Mouse (Mus musculus): Measurements from ENCODE around the gene Gm42372.

Gm42372 gene

DNA sequence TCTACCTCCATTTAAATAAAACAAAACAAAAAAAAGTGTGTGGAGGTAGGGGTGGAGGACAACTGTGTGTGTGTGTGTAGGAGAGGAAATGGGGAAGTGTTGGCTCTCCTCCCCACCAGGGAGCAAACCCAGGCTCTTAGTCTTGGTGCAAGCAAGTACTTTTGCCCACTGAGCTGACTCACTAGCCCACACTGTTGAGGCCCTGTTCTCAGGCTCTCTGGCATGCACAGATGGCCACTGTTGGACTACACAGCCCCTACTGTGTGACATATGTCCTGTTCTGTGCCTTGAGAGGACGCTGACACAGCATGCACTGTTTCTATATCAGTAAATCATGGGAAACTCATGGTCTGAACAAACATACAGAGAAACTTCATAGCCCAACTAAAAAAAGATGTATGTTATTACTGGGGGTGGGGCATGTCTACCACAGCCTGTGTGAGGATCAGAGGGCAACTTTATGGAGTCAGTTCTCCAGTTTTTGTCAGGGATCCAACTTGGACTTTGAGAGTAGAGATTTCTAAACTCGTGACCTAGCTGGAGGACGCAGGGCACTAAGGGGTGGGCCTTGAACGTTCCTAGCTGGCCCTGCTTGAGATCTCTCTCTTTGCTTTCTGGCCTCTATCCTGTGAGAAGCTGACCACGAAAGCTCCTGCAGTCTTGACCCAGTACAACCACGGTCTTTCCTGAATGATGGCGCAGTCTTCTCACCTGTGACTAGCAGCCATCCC is 20.5 kb downstream of the Gm42372 start:
- no peak for DNase-seq (ENCODE audit: low spot score in 2 of 2)

DNA sequence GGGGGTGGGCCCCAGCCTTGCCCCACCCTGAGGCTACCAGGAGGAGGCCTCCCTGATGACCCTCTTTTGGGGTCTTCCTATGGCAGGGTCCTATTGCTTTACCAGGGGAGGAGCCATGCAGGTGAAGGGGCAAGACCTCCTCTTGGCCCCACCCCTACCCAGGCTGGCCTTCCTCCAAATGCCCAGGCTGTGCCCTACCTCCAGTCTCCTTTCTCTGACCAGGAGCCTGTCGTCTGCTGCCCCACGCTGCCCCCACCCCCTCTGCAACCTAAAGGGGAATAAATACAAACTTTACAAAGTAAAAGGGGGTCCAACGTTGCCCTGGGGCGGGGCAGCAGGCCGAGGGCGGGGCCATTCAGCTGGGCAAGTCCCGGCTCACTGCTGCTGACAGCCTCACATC is 21.8 kb downstream of the Gm42372 start:
- DNase-seq (ENCODE audit: low spot score in 2 of 2), result no peak

DNA sequence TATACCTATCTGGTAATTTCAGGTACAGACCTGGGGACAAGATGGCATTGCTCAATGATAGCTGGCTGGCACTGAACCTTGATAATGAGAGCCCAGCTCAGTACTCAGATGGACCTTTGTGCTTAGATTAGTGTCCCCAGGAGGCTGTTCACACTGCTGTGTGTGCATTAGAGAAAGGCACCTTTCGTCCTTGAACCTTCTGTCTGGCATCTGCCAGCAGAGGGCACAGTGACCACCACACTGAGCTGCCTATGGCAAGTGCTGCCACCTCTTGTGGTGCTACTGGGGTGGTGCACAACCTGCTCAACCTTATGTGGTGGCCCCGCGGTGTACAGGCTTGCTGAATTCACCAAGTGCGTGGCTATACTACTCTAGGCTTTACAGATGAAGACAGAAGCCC is 24.4 kb downstream of the Gm42372 start:
- no peak for DNase-seq (ENCODE audit: low spot score in 2 of 2)

DNA sequence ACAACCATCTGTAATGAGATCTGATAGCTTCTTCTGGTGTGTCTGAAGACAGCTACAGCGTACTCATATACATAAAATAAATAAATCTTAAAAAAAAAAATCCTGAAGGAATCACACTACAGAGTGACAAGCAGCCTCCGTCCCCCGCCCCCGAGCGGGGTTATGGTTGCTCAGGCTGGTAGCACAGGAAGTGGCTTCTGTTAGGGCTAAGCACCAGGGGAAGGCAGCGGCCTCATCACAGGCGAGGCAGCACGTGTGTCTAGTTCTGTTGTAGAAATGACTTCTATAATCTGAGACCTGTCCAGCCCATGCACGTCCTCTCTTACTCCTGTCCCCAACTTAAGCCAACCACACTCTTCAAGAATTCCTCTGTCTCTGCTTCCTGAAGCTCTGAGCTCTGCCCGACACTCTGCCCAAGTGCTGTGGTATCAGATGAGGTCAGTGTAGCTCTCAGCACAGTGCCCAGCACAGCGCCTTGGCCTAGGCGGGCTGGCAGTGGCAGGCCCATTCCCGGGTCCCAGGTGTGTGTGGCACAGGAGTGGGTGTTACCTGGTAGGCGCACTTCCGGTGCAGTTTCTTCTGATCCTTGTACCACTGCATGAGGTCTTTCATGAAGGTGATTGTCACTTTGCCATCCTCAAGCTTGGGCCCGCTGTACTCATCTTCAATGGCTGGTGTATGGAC is 26.6 kb downstream of the Gm42372 start:
- DNase-seq (ENCODE audit: low spot score in 2 of 2), result no peak

DNA sequence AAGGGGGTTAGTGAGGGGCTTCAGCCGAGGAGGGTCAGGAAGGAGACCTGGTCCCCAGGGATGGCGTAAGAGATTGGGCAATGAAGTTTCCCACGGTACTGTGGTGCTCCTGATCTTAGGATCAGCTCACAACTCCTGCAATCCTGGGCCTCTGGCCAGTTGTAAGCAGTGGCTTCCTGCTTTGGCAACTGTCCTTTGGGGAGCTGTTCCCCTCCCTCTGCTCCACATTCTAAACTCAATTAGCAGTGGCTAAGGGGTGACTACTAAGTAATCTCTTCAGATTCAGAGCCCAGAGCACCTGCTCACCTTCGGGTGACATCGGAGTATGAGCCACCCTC is 27.1 kb downstream of the Gm42372 start:
- no peak for DNase-seq (ENCODE audit: low spot score in 2 of 2)

DNA sequence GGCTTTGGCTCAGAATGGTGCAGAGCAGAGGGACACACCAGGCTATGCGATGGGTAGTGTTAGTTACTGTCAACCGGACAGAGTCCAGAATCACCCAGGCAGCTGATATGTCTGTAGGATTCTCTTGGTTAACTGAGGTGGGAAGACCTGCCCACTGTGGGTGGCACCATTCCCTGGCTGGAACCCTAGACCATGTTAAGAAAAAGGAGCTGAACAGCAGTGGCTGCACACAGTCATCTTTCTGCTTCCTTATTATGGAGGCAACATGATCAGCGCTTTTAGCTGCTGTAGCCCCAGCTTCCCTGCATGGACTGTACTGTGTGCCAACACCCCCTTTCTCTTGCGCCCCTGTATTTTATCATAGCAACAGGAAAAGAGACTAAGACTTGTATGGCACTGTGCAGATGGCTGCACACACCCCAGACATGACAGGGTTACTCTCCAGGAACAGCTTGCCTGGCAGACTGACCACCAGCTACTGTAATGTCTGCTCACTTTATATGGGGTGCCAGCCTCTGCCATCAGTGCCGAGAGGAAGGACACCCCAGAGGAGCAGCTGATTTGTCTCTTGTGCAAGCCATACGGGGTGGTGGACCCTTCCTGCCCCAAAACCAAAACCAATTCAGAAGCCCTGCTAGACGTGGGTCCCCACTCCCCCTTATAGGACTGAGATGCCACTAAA is 29.2 kb downstream of the Gm42372 start:
- DNase-seq (ENCODE audit: low spot score in 2 of 2), result no peak

DNA sequence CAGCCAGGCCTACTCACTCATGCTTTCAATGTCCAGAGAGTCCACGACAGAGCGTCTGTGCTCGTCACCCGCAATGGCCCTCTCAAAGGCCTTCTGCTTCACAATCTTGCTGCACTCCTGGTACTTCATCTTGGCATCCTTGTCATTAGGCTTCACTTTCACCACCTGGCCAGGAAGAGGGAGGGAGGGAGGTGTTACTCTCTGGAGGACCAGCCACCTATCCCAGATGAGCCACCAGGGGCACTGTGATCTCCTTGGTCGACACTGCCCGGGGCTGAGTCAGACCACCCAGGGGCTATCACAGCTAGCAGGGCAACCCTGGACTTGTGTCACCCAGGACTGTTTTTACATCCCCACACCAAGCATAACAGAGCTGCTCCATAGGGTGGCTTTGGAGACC is 32.5 kb downstream of the Gm42372 start:
- no peak for DNase-seq (ENCODE audit: low spot score in 2 of 2)

DNA sequence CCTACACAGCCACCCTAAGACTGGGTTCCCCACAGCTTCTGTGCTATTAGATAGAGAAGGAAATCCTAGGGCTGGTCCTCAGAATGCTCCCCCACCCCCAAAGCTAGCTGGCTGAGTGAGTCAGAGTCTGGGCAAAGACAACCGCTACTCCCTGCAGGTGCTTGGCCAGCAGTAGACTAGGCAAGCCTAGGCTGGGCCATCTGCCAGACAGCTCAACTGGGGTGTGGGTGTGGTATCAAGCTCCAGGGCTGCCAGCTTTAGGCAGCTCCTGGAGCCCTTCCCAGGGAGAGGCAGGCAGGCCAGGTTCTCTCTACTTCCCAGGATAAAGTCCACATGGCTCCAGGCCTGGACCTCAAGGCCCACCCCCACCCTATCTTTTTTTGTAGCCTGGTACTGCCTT is 34.1 kb downstream of the Gm42372 start:
- peak; percentile 89 to 97 for DNase-seq (ENCODE audit: low spot score in 2 of 2)

DNA sequence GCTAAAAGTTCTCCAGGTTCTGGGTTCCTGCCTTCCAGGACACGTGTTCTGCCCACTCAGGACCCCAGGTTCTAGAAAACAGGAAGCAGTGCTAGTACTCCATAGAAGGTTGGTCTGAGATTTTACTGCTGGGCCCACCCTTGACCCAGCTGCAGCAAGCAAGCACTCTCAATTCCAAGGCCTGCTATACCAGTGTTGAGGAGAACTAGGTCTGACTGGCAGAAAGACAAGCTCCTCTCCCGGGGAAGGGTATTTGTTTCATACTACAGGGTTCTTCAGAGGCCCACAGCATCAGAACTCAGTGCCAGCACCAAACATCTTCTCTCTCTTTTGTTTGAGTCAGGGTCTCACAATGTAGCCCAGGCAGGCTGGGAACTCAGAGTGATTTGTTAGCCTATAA is 35.0 kb downstream of the Gm42372 start:
- no peak for DNase-seq (ENCODE audit: low spot score in 2 of 2)

DNA sequence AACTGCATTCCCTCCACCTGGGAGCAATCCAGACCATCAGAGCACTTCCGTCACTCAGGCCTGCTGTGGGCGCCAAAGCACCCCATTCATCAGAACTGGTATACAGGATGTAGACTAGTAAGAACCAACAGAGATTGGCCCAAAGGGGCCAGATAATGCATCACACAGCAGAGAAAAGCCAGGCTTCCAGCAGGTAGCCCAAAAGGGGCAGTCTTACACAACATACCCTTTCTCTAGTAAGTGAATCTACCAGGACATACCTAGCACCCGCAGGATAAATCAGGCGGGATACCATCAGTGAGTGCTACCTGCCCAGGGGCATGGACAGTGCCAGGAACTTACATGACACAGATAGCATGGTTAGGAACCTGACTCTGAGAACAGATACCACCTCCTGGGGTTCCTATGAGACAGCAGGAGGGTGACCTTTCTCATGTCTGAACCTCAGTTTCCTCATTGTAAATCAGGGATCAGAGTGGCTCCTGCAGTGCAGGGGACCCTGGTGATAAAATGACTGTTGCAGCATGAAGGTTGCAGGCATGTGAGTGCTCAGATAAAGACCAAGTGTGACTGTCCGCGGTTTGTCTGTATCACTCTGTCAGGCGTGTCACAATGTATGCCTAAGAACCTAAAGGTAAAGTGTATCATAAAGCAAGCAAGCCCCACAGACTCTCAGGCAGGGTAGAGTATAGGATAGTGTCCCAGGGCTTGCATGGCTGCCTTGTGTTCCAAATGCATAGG is 36.7 kb downstream of the Gm42372 start:
- DNase-seq (ENCODE audit: low spot score in 2 of 2), result no peak

DNA sequence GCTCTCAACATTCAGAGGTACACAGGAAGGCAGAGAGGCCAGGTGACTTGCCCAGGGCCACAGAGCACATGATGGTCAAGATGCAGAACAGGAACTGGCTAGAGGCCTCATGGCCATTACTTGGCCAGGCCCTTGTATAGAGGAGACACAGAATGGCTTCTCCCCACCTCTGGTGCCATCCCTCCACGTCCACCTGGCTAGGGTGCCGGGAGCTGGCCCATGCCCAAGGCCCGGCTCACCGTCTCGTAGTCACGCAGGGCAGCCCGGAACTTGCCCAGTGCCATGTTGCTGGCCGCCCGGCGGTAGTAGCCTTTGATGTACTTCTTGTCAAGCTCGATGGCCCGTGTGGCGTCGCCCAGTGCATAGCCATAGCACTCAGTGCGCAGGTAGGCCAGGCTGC is 39.3 kb downstream of the Gm42372 start:
- DNase-seq (ENCODE audit: low spot score in 2 of 2), result no peak

DNA sequence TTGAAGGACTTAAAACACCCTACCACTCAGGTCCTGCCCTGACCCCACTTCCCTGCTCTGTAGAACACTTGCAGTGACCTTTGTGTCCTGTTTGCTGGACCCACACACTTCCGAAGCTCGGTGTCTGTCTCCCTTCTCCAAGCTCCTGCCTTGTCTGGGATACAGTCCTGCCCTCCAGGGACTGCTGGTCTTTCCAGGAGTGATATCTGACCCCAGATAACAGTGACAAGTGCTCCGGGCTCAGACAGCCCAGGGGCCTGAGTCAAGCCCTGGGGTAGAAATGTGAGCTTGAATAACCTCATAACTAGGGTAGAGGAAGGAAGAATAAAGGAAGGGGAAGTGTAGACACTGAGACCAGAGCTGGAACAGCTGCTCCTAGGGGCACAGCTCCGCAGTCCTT is 40.8 kb downstream of the Gm42372 start:
- no peak for DNase-seq (ENCODE audit: low spot score in 2 of 2)

DNA sequence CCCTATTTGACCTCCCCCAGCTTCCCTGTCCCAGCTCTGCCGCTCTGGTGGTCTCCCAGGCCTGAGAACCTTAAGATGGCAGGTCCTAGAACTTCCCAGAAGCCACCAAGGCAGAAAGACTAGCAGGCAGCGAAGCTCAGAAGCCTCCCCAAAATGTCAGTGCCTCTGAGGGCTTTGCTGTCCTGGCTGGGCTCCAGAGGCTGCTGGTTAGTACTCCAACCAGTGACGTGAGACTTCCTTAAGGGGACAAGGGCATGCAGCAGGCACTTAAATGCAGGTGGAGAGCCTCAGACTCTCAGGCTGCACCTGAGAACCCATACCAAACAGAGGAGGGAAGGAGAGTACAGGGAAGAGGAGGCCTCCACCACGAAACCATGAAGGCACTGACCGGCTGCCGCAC is 41.3 kb downstream of the Gm42372 start:
- no peak for DNase-seq (ENCODE audit: low spot score in 2 of 2)

DNA sequence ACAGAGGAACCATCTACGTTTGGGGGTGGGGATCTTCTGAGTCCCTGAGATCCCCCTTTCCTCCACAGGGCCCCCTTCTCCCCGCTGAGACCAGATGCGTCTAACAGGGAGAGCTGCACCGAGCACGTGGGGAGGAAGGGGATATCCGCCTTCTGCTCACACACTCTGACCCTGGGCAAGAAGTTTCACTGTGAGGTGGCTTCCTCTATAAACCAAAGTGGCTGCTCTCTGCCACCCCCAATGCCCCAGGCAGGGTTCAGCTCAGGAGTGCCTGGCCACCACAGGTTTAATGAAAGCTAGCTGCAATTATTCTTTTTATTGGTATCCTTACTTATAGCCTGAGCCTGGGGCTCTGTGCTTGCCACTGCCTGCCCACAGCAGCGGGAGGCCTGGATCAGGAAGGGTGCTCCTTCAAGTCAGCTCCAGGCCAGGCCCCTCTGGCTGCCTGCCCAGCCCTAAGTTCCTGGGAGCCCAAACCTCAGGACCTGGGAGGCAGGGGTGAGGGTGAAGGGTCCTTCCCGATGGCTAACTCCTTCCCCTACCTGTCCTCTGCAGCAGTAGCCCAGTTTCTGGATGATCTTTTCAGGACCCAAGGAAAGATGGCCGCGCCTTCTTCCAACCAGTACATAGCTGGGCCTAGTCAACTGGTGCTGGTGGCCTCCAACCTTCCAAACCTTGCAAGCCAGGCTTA is 42.1 kb downstream of the Gm42372 start:
- DNase-seq (ENCODE audit: low spot score in 2 of 2), result no peak

DNA sequence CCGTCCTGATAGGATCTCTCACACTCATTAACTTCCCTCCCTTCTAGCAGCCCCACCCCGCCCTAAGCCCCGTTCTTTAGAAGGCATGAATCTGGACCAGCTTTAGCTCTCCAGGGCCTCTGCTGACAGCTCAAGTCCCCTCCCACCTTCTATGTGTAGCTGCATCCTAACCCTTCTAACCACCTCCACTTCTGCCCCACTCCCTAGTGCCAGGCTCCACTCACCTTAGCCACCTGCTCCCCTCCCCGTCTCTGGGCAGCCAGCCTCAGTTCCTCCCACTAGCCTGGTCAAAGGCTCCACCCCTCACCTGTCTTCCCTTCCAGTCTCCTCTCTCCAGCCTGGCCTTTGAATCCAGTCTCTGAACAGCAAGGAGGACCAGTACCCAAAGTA is 42.6 kb downstream of the Gm42372 start:
- DNase-seq (ENCODE audit: low spot score in 2 of 2), result no peak

DNA sequence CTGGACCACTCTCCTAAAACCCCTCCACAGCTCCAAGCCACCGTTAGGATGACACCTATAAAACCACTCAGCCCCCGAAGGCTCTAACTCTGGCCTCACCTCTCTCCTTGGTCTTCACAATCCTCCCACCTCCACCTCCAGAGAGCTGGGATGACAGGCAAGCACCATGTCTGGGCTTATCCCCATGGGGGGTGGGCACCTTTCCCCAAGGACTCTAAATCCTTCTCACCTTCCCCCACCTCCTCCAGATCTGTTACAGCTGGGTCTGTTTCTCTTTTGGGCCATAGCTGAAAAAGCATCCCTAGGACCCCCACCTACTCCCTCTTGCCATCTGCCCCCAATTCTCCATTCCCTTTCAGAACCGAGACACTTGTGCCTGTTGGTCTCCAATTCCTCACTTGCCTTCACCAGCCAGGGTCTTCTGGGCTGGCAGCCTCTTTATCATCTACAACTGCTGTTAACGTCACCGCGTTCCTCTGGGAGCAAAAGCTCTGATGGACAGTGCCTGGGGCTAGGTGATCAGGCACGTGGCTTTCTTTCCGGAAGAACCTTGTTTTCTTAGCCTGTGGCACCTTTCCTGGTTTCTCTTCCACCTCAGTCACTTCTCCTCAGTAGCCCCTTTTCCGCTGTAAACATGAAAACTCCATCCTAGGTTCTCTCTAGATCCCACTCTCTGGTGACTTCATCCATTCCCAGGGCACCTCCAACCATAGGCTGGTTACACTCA is 43.2 kb downstream of the Gm42372 start:
- no peak for DNase-seq (ENCODE audit: low spot score in 2 of 2)

DNA sequence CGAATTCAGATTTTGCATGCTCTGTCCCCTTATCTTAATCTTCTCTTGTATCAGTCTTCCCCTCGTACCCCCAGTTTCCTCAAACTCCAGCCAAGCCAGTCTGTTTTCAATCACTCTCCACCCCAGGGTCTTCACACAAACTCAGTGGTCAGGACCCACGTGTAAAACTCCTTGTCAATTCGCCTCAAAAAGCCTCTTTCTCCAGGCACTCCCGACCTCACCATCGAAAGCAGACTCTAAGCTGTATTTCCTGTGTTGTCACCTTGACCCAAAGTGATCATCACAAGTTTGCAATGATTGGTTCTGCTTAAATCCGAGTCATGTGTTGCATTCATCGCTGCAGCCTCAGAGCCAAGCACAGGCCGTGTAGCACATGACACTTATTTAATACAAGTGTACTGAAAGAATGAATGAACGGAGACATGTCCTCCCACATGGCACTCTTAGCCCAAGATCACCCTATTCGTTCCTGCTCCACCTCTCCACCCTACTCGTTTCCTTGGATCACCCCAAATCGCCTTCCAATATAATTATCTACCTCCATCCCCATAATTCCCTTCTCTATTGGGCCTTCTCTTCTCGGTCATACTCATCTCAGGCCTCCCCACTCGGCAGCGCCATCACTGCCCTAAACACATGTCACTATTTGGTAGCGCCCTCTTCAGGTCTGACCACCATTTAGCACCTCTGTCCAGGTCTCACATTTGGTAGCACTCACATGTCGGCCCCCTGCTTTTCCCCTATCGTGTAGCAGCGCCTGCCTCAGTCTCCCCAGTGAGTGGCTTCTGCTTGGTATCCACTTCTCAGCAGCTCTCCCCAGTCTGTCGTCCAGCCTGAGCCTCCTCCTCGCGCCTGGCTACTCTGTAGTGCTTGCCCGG is 44.1 kb downstream of the Gm42372 start:
- peak in 1 of 2 experiments; percentile 82 for DNase-seq (ENCODE audit: low spot score in 2 of 2)

DNA sequence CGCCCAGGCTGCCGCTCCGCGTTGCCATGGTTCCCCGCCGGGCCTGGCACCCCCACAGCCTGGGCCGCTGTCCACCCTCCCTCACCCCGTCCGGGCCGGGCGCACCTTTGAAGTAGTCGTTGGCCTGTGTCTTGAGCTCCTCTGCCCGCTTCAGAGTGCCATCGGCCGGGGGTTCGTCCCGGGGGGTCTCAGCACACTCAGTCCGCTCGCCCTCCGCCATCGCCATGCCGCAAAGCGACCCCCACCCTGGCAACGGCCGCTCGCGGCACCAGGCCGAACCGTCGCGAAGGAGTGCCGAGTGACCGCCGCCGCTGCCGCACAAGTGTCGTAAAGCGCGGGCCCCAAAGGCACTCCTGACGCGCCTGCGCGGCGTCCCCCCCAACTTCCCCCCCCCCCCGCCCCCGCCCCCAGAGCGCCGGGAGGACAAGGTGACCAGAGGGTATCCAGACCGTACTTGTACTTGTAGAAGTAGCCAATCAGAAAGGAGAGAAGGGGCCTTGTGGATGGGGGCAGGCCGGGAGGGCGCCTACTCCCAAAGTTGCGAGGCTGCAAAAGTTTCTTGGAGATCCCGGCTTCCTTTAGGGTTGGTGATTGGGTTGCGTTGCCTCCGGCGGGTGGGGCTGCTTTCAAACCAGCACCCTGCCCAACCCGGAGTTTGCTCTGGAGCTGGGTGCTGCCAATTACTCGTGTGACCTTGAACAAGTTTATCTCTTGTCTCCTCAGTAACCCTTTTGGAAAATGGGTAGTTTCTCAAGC is 44.9 kb downstream of the Gm42372 start, which contains the start of gene Ppp5c:
Gene Ppp5c, minus strand, starts transcription at position 337 of the 756 bp plus-strand sequence.
- DNase-seq (ENCODE audit: low spot score in 2 of 2), result peak; percentile 61 to 87

DNA sequence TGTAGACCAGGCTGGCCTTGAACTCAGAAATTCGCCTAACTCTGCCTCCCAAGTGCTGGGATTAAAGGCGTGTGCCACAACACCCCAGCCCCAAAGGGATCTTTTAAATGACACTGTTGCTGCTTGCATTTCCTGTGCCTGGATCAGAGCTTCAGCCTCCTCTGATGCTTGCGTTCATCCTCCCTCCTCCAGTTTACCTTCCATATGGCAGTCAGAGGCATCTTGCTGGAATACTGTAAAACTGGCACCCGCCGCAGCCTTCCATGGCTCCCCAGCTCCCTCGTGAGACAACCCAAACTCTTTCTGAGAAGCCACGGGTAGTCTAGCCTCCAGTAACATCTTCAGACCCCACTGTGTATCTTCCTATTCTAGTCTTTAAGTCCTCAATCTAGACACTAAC is 46.0 kb downstream of the Gm42372 start:
- DNase-seq (ENCODE audit: low spot score in 2 of 2), result peak in 1 of 2 experiments; percentile 50

Data from left cerebral cortex, adult 9 months (tissue).